Mouse (Mus musculus) T-helper 2 cell (primary cell): ENCODE results near the gene Vamp8.

Source experiments
- in situ Hi-C: fragments of 300-600 bp; cut with MboI, MseI; formaldehyde crosslinking; loops from one replicate; pipeline ENCODE4 v1.15.1; 2025; ENCODE audit warnings: high pct_unique_total_duplicates

Gene Vamp8

GRCm38 (mm10) chr6:72354025-72354424 lies 36.5 kb downstream of the Vamp8 start:
- in situ Hi-C loops, result no loop called here

GRCm38 (mm10) chr6:72352636-72353405 lies 37.7 kb downstream of the Vamp8 start:
- in situ Hi-C loops, result no loop called here

- in situ Hi-C loops, result no loop called here
Observed at GRCm38 (mm10) chr6:72350214-72350613, 40.3 kb downstream of the Vamp8 start.

GRCm38 (mm10) chr6:72348411-72348810 lies 42.1 kb downstream of the Vamp8 start:
- in situ Hi-C loops, result no loop called here

GRCm38 (mm10) chr6:72347166-72347941 lies 43.1 kb downstream of the Vamp8 start, which contains the start of gene 0610030E20Rik:
TSS of gene 0610030E20Rik (plus strand) at chr6:72347317.
- in situ Hi-C loops, result no loop called here

GRCm38 (mm10) chr6:72346261-72346660 lies 44.2 kb downstream of the Vamp8 start:
- in situ Hi-C loops, result no loop called here

- in situ Hi-C loops, result no loop called here
Observed at GRCm38 (mm10) chr6:72345633-72346032, 44.9 kb downstream of the Vamp8 start.

- in situ Hi-C loops, result no loop called here
Observed at GRCm38 (mm10) chr6:72345074-72345567, 45.4 kb downstream of the Vamp8 start, which contains the start of gene Usp39. TSS of gene Usp39 (minus strand) at chr6:72345184.

GRCm38 (mm10) chr6:72344396-72345073 lies 46.0 kb downstream of the Vamp8 start:
- in situ Hi-C loops, result no loop called here

- in situ Hi-C loops, result no loop called here
Observed at GRCm38 (mm10) chr6:72340481-72340880, 50.0 kb downstream of the Vamp8 start.
